Mouse (Mus musculus) spleen, postnatal 36 days (tissue): ENCODE results near the gene Prkag3.
A peak's percentile ranks its signal among the peaks of the same experiment; 100 is the strongest.

Experiments
- DNase-seq, 2 experiments: peaks; one replicate each; pipeline ENCODE4 v3.0.0; 2022; ENCODE audit warnings: low spot score in 2 of 2, mixed read lengths in 1 of 2

Gene Prkag3

DNA sequence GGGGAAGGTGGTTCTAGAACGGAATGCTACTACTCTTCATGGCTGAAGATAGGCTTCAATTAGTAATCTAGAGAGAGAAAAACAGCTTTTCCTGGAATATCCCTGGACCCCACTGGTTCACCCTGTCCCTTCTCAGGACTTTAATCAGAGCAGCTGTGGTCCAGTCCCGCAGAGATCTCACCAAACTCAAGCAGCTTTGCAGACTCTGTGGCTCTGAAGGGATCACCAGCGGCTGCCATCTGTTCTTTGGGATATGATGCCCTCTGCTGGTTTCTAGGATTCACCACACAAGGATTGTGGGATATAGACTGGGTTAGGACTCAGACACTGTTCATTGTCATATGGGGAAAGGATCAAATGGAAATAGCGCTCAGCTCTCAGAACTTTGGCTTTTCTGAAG lies 10.8 kb upstream of the Prkag3 start:
- DNase-seq, result no peak

DNA sequence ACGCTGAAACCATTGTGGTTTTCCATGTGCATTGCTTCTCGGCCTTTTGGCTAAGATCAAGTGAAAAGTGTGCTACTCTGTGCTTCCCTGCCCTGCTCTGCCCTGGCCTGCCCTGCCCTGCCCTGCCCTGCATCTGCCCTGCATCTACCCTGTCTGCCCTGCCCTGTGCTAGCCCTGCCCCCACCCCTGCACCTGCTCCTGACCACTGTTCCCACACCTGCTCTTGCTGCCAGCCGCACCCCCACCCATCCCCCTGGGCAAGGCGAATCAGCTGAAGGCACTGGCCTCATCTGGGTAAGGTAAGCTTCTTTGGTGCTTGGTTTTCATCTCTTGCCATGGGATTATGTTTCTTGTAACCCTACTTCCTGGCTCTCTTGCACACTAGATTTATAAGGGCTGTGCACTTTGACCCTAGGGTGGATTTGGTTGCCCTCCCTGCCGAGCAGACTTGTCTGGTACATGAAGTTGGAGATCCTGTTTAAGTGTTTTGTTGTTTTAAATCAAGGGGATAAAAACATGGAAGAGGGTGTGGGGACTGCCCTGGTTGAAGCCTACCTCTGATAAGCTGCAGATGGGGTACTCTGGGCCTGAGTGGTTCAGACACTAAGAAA lies 5.3 kb upstream of the Prkag3 start:
- peak; percentile 22 to 38 for DNase-seq

DNA sequence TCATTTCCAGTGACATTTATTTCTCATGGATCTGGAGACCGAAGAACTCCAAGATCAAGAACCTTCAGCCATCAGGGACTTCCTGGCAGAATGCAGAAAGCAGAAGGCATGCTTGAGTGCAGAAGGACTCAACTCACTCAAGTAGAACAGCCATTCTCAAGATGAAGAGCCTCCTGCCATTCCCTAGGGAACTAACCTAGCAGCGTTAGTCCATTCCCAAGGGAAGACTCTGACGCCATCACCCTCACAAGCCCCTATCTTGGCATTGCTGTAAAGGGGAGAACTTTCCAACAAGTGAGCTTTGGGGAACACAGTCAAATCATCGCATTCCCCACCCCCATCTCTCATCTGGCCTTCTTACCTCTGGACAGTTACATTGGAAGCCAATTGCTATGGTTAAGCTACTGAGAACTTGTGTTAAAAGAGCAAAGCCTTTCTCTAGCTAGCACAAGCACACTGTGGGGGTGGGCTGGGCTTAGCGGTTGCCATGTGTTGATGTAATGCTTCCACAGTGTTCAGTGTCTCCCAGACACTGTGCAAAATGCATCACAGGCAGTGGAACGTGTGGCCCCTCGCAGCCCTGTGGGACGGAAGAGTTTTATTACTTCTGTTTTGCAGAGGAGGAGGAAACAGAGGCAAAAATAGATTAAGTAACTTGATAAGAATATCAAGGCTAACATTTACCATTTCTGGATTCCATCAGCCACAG lies 4.4 kb upstream of the Prkag3 start:
- peak in 1 of 2 experiments; percentile 13 for DNase-seq

DNA sequence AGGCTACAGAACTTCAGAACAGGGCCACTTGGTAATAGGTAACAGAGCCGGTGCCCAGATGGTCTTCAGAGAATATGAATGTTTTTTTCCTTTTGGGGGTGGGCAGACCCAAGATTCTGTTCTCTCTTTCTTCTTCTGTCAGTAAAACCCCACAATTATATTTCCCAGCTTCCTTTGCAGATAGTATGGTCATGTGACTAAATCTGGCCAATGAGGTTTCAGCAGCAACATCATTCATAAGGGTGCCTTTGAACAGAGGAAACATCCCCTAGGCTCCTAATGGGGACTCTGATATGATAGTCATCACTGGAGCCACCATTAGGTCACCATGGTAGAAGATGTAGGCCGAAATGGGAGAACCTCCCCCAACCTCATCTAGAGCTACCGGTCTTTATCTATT lies 3.8 kb upstream of the Prkag3 start:
- no peak for DNase-seq

DNA sequence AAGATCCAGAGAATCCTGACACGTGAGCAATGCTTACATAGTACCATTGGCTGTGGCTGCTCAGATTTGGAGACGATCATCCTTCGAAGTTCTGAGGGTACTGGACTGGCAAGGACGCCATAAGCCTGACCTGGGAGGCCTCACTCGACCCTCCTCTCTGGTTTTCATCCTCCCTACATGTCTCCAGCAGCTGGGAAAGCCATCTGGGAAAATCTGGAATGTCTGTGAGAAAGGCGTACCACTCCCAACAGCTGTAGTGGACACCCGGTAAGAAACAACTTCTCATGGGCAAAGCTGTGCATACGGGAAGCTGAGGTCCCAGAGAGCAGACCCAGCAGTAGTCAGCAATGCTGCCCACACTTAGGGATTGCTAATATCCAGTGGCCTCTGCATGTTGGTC lies 3.1 kb upstream of the Prkag3 start:
- no peak for DNase-seq

DNA sequence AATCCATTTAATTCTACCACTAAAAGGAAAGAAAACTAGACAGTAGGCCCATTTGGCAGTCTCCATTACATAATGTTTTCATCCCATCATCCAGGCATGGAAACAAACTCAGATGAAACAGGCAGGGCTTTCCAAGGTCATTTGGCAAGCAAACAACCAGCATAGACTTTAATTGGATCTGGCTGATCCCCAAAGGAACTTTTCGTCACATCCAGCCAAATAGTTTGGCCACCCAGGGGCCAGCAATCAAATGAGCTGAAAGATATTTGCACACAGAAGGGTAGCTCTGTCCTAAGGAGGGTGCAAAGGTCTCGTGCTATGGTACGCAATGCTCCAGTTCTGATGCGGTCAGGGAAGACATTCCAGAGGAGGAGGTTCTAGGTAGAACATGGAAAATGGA lies 1.7 kb upstream of the Prkag3 start:
- no peak for DNase-seq

DNA sequence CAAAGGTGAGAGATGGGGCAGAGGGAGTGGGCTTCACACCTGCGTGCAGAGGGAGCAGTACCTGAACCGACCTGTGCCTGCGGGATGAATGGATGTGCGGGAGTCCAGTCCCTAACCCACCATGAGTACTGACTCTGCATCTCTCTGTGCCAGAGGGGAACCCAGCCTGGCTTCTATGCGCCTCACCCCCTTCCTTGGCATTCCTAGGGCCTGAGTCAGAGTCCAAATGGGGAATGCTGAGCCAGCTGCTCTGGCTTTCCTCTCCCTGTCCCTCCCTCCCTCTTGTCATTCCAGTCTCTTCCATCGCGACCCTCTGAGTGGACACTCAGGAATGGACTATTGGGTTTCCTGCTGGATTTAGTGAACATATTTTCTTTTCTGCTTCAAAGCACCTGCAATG lies 280 bp upstream of the Prkag3 start:
- DNase-seq, result no peak

DNA sequence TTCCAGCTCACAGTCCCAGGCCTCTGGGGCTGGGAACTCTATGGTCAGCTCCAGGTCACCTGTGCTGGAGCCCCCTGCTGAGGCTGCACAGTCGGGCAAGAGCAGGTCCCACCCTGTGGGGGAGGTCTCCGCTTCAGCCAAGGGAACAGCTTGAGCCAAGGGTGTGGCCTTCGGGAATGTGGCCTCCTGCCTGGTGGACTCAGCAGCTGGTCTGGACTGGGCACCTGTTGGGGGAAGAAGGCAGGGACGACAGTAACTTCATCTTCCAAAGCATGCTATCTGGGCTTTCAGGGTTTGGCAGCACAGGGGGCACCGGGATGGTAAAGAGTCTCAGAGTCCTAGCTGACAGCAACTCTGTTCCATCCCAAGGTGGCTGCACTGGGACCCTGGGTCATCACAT lies 1.7 kb downstream of the Prkag3 start:
- DNase-seq, result no peak

DNA sequence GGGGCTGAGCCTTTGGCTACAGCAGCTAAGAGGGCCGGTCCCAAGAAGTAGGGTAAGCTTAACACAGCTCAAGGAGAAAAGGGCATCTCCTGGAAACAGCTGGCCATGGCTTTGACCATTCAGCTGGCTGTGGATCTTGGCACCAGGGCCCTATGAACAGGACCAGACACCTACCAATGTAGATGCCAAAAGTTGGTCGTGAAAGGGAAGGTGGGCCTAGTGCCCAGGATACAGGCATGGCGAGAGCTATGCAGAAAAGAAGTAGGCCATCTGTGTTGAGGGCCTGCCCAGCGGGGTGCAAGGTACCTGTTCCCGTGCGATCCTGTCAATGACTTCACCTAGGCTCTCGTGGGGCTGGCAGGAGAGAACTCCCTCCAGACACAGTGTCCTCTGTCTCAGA lies 8.2 kb downstream of the Prkag3 start:
- no peak for DNase-seq

DNA sequence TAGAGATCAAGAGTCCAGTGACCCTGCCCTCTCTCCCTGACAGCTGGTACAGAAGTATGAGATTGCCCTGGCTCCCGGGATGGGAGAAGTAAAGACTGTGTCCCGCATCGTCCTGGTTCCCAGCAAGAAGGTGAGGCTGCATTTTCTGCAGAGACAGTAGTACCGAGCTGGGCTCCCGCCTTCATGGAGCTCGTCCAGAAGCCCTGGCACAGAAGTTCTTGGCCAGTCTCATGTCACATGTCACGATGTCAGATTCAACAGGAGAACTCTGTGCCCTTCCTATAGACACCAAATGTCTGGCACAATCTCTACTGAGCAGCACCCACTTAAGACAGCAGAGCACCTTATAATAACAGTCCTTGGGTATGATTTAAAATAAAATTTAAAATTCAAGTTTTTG lies 11.5 kb downstream of the Prkag3 start:
- no peak for DNase-seq

DNA sequence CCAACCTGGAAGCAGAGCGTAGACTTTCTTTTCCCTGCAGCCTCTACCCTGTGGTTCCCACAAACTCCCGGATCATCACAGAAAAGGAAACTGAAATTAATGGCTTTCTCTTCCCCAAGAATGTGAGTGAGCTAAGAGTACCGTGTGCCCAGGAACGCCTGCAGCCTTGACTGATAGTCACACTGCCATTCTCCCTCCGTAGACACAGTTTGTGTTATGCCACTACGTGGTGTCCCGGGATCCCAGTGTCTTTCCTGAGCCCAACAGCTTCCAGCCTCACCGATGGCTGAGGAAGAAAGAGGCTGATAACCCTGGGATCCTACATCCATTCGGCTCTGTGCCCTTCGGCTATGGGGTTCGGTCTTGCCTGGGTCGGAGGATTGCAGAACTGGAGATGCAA lies 12.0 kb downstream of the Prkag3 start:
- no peak for DNase-seq

DNA sequence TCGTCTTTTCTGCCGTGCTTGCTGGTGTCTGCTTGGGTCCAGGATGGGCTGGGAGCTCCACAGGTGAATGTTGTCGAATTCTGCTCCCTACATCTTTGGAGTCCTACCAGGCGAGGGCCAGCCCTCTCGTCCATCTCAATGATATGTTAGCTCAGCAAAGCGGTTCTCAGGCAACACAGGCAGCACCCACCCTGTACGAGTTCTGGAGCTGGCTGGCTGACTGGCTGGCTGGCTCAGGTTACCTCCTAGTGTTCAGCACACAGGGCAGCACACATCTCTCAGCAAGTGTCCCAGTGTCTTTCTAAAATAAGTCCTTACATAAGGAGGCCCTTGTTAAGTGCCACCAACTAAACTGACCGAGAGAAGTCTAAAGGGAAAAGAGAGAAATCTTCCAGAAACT lies 20.6 kb downstream of the Prkag3 start:
- no peak for DNase-seq

DNA sequence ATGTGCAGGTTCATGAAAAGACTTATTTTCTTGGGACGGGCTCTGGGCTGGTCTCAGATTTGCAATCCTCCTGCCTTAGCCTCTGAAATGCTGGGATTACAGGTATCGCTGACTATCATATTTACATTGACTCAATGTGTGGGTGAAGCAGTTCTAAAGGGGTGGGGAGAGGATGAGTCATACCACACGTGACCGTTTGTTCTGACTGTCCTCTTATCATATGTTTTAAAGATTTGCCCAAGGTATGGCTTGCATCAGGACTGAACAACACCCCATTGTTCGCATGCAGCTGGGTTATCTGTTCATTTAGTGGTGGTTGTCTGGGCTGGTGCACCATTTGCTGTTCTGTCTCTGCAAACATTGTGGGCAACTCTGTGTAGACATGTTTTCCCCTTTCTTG lies 22.3 kb downstream of the Prkag3 start:
- DNase-seq, result no peak

DNA sequence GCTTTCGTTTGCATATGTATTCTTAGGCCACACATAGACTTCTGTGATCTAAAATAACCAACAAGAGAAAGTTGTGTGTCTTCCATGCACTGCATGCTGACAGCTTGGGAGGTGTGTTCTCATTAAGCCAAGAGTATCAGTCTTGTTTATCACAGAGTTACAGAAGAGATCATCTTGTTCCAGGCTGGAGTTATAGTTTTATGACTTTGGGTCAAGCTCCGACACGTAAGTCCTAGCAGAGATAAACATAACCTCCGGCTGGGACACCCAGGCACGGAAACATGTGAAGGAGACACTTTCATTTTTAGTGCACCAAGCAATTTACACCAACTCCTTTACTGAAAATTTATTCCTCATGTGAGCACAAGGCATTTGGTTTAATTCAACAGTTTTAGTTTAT lies 22.9 kb downstream of the Prkag3 start:
- DNase-seq, result no peak

DNA sequence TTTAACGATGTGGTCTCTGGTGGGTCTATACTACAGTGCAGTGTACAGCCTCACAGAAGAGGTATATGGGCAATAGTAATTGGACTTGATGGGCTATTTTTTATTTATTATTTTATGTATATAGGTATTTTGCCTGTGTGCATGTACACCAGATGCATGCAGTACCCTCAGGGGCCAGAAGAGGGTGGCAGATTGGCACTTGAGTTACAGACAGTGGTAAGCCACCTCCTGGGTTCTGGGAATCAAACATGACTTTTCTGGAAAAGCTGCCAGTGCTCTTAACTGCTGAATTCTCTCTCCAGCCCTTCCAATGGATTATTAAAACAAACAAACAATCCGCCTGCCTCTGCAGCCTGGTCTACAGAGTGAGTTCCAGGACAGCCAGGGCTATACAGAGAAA lies 25.3 kb downstream of the Prkag3 start:
- no peak for DNase-seq

DNA sequence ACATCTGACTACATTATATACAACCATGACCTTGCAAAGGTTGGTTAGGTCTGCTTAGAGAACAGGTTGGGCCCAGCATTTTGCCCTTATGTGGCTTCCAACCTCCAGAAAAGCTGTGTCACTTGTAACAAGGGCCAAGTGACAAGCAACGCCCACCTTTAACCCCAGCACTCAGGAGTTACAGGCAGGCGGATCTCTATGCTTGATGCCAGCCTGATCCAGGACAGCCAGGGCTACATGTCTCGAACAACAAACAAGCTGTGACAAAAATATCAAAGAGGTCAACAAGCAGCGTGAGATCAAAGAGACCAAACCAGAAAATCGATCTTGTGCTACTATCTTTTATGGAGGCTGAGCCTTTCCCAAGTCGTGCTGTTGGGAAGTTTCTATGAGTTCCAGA lies 27.4 kb downstream of the Prkag3 start:
- DNase-seq, result no peak

DNA sequence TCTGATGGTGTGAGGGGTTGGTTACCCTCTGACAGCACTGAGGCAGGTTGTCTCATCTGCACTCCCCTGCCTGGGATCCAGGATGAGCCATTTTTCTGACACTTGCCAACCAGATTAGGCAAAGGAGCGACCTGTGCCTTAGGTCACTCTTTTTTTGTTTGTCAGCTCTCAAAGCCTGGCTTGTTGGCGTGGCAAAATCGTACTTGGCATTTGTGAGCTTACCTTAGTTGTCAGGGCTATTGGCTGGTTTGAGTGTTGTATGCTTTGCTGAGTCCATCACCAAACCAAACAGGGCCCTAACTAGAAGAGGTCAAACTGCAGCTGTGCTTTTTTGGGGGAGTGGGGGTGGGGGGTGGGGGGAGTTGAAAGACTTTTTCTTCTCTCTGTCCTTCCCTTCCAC lies 29.7 kb downstream of the Prkag3 start:
- no peak for DNase-seq

DNA sequence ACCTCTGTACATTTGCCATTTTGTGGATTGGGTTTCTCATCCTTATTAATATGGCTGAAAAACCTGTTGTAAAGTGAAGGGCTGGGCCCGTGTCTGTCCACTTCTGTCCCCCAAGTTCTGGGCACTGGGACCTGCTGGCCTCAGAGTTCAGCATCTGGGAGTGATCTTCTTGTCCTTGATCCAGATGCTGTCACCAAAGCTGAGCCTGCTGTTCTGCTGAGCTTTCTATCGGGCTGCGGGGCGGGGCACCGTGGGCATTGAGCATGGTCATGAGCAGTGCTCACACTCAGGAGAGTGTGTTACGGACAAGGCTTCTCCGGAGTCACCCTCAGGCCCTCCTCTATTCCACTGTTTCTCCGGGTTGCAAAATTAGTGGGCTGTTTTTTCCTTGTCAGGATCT lies 30.9 kb downstream of the Prkag3 start:
- no peak for DNase-seq

DNA sequence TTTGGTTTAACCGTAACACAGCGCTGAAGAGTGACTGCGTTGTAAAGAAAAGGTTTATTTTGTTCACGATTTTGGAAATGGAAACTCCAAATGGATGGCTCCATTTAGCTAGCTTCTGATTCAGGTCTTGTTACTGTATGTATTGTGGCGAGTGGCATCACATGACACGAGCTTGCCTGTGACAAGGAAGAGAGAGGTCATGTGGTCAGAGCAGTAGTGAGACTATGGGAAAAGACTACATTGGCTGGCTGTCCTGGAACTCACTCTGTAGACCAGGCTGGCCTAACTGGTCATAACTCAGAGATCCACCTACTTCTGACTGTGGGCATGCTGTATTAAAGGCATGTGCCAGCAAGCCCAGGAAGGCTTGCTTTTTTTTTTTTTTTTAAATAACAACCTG lies 33.1 kb downstream of the Prkag3 start:
- DNase-seq, result no peak

DNA sequence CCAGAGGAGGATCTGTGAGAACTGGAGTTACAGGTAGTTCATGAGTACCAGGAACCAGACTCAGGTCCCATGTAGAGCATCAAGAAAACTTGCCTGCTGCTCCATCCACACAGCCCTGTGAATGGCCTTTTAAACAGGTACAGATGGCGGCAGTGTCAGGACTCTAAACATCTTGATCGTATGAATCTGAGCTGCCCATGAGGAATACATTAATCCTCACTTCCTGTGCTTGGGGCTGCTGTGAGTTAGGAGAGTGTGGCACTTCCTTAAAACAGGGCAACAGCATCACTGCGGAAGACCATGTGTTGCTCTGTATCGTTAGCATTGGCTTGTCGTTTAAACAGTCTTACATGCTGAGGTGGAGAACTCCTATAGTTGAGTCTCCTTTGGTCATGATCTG lies 33.6 kb downstream of the Prkag3 start:
- no peak for DNase-seq

DNA sequence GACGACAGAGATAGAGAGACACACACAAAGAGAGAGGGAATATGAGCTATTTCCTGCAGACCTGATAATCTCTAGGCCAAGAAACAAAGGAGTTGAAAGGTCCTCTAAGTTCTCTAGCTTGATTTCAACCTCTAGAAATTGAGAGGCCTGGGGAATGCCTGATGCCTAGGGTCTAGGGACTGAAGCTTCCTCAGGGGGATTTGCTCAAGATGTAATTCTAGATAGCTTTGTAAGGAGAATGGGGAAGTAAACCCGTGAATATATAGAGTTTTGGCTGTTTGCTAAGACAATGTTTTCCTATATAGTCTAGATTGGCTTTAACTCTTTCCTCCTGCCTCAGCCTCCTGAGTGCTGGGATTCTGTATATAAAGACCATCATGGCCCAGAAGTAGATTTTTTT lies 34.1 kb downstream of the Prkag3 start:
- DNase-seq, result no peak

DNA sequence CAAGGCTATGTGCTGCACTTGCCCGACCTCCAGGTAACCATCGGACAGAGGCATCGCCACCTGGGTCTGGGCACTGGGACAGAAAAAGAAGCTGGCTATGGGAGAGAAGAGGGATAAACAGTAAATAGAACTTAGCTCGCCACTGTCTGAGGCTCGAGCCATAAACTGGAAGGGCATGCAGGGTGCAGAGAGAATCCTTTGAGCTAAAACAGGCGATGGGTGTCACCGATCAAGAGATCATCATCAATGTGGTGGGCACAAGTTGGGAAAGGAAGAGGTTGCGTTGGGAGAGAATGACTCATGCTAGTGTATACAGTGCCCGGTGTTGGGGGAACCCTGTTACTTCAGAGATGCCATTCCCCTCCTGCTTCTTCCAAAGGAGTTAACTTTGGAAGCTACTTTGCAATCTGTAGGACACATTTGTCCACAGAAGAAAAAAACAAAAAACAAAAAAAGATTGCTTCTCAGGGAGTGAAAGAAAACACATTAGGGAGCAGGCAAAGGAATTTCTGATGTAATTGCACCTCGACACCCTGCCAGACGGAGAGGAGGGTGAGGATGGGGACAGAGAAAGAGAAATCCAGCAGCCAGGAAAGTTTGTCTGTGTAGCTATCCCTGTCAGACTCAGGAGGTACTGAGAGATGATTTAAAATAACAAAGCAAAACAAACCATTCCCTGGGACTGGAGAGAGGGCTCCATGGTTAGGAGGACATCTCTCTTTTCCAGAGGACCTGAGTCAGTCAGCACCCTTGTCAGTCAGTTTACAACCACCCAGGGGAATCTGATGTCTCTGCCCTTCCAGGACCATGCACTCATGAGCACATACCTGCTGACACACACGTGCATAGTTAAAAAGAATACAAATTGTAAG lies 34.9 kb downstream of the Prkag3 start:
- no peak for DNase-seq
